In the genomic region with DNA sequence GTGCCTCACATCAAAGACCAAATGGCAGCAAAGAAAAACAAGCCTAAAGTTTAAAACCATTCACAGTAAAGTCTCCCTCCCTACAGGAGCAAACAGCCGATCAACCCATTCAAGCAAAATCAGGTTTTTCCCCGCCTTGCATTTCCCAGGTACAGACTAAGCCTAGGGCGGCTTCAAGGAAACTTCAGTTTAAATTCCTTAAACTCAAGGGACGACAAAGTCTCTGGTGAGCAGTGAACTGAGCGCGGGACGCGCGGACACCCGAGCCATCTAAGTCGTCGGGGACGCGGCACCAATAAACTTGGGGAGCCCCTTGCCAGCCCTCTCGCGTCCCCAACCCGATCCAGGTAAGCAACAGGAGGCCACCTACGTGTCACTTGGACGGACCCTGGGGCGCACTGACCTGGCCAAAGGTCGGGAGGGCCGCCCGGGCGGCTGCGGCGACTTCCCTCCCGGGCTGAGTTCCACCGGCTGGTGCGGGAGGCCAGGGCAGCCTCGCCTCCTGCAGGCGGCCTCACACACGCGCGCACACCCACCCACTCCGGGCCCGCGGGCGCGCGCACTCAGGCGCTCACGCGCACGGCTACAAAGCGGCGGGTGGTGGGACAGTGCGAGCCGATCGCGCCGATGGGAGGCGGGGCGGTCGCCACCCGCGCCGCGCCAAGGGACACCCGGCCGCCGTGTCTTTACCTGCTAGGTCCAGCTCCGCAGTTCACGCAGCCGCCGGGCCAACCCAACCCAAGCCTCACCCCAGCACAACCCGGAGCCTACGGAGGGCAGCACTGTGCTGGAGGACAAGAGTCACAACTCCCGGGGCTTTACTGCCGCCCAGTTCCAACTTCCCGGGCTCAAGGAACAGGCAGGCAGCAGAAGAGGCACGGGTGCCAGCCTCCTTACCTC, we compare ENCODE assay signal across 7 mouse cellular contexts. TPM values are rescaled to one million over a fixed set of nuclear protein-coding genes. Genes with fewer than 3 reads are reported as not detected.
DNase-seq lines count a peak whose midpoint lies in the region; ATAC-seq lines count a peak whose summit lies in the region.

No protein-coding gene starts in this region.

- H3K4me2 ChIP-seq in midbrain, embryonic 16.5 days (ENCODE audit: low read length): peak overlapping the region; percentile 97

- no peak overlapping the region for H3K27ac ChIP-seq in midbrain, embryonic 16.5 days (ENCODE audit: low read length)

- WGBS in midbrain, embryonic 16.5 days: under 1% methylated on average over 71 of the region's 71 CpGs

- ATAC-seq in midbrain, embryonic 16.5 days: peak; percentile 92

- H3K4me1 ChIP-seq in midbrain, embryonic 16.5 days (ENCODE audit: control insufficient read depth, insufficient read depth, low read length): peaks cover 10% of the 10 kb centered on the region

- no peaks in the 10 kb centered on the region for H3K36me3 ChIP-seq in midbrain, embryonic 16.5 days (ENCODE audit: control insufficient read depth, insufficient read depth, low read length)
- H3K36me3 ChIP-seq in splenic B cell, adult 2 months (ENCODE audit: control insufficient read depth, insufficient read depth, low read length, poor library complexity, severe bottlenecking): no peaks in the 10 kb centered on the region

- no peaks in the 10 kb centered on the region for H3K9me3 ChIP-seq in midbrain, embryonic 16.5 days (replicated peaks; ENCODE audit: control insufficient read depth, low read length, poor library complexity, severe bottlenecking)

- H3K27me3 ChIP-seq in midbrain, embryonic 16.5 days (ENCODE audit: control insufficient read depth, insufficient read depth, low read depth, low read length): no peaks in the 10 kb centered on the region; the same call in 1 of the 2 replicates
- peaks cover 2% of the 10 kb centered on the region for H3K27me3 ChIP-seq in splenic B cell, adult 2 months (ENCODE audit: control insufficient read depth, insufficient read depth, low read length, poor library complexity, severe bottlenecking)

- peak overlapping the region; percentile 48 for H3K4me3 ChIP-seq in midbrain, embryonic 16.5 days (ENCODE audit: low read depth, low read length)

- DNase-seq in adrenal gland, postnatal 14 days: peak; percentile 90
- peak; percentile 92 for DNase-seq in embryo, embryonic 11 days
- DNase-seq in heart, adult 11 months: peak; percentile 99
- peak; percentile 77 for DNase-seq in kidney, adult 18-20 months
- DNase-seq in liver: peak; percentile 61
- DNase-seq in splenic B cell, adult 2 months (ENCODE audit: low read depth, low spot score): peak; percentile 29

- peak overlapping the region; percentile 57 for H3K9ac ChIP-seq in midbrain, embryonic 16.5 days (ENCODE audit: low read depth, low read length)

RNA-seq across cellular contexts. Expression of a gene that starts 0.7 kb away (rescaled TPM):
- 15.2 and 28.7 TPM in 2 replicates for total RNA-seq in adrenal gland, postnatal 14 days (2021)
- polyA plus RNA-seq in midbrain, embryonic 16.5 days (2015; fragmentation: Nextera tagmentation; extraction: Ambion mirVana): 20.9 and 23.8 TPM in 2 replicates

Comparison
In these comparisons a context has a peak if more than half of its experiments do, and no peak if none do; other contexts are left out.
1. DNase-seq: peak in every context shown above with its lines; median percentile 99 in heart, adult 11 months; 92 in embryo, embryonic 11 days; 90 in adrenal gland, postnatal 14 days; 77 in kidney, adult 18-20 months; 61 in liver; 29 in splenic B cell, adult 2 months.